Mouse (Mus musculus) gastrocnemius, adult 2 months (tissue): ENCODE results near the gene Pnrc1. TPM values are rescaled to one million over a fixed set of nuclear protein-coding genes. Genes with fewer than 3 reads are reported as not detected.

ENCODE experiments used
- DNase-seq: peaks from one replicate; pipeline ENCODE4 v3.0.0; 2022
- H3K27ac ChIP-seq: fragments of 200-600 bp; 2 replicates; pipeline ENCODE4 v1.8.1; 2022; ENCODE audit warnings: mild to moderate bottlenecking
- H3K4me3 ChIP-seq: fragments of 200-600 bp; 2 replicates; pipeline ENCODE4 v1.8.1; 2022; ENCODE audit warnings: mild to moderate bottlenecking, moderate library complexity
- CTCF ChIP-seq: fragments of 200-600 bp; IDR thresholded peaks from 2 replicates; pipeline ENCODE4 v1.8.1; 2022; ENCODE audit warnings: antibody characterized with exemption, mild to moderate bottlenecking, moderate library complexity
- intact Hi-C: fragments of 180-260 bp; cut with DNase I; formaldehyde crosslinking; loops from one replicate; pipeline ENCODE4 v1.15.1; 2025
- total RNA-seq, 2 experiments: library from RNA; stranded (reverse); gene quantifications; 2 replicates each; pipeline ENCODE4 v1.2.3; 2021

Pnrc1 gene
- total RNA-seq, 2 experiments from 2014 or later, result 267 to 279 TPM

DNA sequence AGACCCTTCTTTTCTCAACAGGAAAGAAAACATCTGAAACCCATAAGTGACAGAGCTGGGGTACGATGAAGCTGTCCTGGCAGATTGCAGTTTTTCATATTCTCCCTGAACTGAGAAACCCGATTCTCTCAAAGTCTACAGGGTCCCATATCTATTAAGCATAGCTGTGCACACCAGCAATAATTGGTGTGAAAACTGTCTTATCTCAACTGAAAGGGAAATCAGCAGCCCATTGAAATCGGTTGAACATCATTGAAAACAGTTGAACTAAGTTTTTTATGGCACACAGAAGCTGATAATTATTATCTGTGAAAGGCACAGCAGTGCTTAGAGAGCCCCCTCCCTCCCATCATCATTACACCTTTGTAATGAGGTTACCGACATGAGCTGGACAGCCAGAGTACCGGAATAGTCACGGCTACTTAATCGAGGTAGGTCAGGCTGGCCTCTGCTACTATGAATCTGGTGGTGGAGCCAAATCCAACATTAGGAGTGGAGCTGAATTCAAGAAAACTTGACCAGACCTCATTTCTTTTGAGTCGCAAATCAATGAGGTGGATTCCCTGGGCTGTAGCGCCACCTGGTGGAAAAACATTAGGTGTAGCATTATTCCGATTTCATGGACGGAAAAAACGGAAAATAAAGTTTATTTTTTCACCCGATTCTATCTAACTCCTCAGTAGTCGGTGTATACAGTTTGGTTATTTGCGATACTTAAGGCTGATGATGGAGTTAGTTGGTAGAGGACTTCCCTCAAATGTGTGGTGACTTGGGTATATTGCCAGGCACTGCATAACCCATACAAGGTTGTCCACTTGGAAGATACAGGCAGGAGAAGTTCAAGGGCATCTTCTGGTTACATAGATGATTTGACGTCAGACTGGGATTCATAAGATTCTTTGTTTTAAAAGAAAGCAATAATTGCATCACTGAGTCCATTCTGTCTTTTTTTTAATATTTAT is 2.7 kb upstream of the Pnrc1 start:
- no peak overlapping the region for H3K27ac ChIP-seq
- TF ChIP-seq CTCF, result peak; percentile 83
- peak; percentile 82 for DNase-seq
- H3K4me3 ChIP-seq, result no peak overlapping the region
- intact Hi-C loops, result loop anchor here (1.0 to 5.0 kb wide), 4 partner anchors 45 to 168 kb away; no protein-coding TSS in a partner anchor

DNA sequence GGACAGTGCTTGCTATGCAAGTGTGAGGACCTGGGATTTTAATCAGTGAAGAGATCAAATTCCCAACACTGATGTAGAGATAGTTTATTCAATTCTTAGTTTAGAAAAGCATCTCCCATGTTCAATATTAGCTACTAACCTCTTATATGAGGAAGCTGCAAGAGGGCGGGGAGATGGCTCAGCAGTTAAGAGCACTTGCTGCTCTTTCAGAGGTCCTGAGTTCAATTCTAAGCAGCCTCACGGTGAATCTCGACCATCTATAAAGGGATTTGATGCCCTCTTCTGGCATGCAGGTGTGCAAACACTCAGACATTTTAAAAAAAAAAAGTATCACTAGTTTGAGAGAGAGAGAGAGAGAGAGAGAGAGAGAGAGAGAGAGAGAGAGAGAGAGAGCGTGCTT is 915 bp upstream of the Pnrc1 start:
- Histone ChIP-seq H3K4me3 (no peak overlapping the region), H3K27ac (no peak overlapping the region)
- intact Hi-C loops, result loop anchor here (5.0 kb wide), 1 partner anchor 44 kb away; no protein-coding TSS in a partner anchor
- no peak for DNase-seq
- TF ChIP-seq CTCF, result peak; percentile 23; the same call in 1 of the 2 replicates

DNA sequence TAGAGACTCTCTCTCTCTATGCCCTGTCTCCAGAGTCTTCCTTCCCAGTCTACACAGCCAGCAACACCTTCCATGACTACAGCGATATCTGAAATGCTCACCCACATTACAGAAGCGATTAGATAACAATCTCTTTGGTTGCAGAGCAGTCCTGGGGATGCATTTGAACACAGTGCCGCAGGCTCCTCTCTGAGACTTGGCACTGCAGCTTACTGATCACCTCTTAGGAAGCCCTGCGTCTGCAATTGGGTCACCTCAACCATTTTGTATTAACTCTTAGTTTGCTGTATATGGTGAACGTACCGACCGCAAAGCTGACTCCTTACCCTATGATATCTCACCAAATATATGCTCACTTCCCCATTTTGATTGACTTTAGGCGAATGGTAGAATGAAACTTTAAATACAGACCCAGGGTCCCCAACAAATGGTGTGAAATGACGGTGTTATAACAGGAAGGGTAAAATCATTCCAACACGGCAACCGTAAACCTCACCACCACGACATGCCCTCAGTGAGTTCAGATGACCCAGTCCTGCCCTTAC is 785 bp downstream of the Pnrc1 start:
- Histone ChIP-seq H3K4me3 (peak overlapping the region; percentile 74), H3K27ac (peak overlapping the region; percentile 84)
- TF ChIP-seq CTCF, result no peak
- DNase-seq, result no peak
- intact Hi-C loops, result loop anchor here (10.0 kb wide), 1 partner anchor 254 kb away; the partner anchor contains the start of gene Ube2j1

DNA sequence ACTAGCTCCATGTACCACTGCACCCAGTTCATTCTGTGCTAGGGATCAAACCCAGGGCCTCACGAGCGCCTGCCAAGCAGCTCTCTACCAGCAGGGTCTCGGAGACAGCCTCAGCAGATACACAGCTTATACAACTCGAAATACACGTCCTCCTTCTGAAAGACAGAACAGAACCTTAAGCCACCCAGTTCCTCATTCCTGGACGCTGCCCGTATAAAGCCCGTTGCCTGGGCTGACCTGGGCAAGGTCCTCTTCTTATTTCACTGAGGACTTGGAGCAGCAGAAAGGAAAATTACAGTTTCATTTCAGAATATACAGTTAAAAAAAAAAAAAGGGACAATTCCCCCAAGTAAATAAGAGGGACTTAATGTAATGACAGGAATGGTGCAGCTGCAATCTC is 4.5 kb downstream of the Pnrc1 start:
- no peak overlapping the region for H3K4me3 ChIP-seq
- intact Hi-C loops, result loop anchor here (10.0 kb wide), 1 partner anchor 251 kb away; the partner anchor contains the start of gene Ube2j1
- TF ChIP-seq CTCF, result no peak
- no peak for DNase-seq
- H3K27ac ChIP-seq, result no peak overlapping the region

DNA sequence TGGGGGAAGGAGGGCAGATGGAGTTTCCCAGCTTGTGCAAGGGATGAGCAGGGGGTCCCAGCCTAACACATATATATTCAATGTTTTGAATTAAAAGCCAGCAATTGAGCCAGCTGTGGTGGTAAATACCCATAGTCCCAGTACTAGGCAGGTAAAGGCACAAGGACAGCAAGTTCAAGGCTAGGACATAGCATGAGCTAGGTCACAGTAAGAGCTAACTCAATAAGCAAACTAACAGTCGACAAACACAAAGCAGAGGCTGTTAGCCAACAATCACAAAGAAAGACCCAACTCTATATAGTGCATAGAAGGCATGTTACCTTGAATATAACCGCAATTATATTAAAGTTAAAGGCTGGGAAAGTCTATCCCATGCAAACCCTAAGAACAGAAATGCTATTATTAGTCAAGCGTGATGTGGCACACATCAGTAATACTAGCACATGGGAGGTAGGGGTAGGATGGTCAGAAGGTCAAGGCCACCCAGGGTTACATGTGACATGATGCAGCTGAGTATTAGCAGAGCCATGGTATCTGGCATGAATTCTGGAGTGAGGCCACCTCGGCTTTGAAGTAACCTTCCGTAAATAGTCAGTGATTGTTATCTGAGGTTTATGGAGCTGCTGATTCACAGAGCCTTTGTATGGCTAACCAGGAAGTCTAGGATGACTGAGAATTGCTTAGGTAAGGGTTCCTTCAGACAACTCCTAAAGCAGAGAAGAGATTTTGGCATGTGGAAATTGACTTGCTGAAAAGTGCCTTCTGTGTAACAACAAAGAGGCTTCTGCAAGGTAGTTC is 5.7 kb downstream of the Pnrc1 start:
- Histone ChIP-seq H3K27ac (no peak overlapping the region), H3K4me3 (no peak overlapping the region)
- no peak for TF ChIP-seq CTCF
- intact Hi-C loops, result loop anchor here (10.0 kb wide), 1 partner anchor 249 kb away; the partner anchor contains the start of gene Ube2j1
- DNase-seq, result no peak

DNA sequence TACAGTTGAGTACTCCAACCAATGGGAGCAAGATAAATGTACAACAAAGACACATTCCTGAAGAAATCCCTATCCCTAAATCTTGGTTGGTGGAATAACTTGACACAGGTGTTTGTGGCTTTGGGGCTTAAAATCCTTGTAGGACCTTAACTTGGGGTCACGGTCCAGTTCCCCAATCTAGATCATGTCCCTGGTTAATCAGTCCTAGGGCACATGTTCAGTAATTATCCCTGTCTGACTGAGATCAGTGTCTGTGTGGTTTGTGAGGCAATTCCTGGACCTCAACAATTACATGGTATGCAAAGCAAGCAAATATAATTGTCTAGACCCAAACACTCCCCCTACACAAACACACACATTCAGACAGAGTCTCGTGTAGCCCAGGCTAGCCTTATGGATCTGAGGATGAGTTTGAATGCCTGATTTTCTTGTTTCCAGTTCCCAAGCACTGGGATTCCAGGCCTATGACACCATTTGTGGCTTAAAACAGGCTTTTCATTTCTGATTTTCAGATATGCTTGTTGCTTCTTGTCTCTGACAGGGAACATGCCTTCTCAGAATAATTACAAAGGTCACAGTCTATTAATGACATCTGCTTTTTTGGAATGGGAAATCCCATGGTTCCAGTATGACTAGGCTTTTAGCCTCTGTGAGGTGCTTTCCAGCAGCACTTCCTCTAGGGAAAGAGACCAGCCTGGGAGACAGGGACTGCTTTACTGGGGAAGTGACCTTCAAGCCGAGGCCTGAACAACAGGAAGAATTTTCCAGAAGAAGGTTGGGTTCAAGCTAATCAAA is 7.9 kb downstream of the Pnrc1 start:
- Histone ChIP-seq H3K27ac (peak overlapping the region; percentile 44), H3K4me3 (no peak overlapping the region)
- intact Hi-C loops, result loop anchor here (10.0 kb wide), 1 partner anchor 247 kb away; the partner anchor contains the start of gene Ube2j1
- TF ChIP-seq CTCF, result no peak
- no peak for DNase-seq

DNA sequence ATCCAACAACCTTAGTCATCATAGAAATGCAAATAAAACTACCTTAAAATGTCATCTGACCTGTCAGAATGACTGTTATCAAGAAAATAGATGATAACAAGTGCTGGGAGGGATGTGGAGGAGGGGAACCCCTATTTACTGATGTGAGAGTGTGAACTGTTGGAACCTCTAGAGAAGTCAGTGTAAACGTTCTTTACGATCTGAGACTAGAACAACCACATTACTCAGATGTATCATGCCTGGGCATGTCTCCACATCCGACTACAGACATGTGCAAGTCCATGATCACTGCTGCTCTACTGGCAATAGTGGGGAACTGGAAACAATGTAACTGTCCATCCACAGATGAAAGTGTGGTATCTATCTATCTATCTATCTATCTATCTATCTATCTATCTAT is 16.5 kb downstream of the Pnrc1 start:
- TF ChIP-seq CTCF, result no peak
- intact Hi-C loops, result no loop called here
- no peak overlapping the region for H3K4me3 ChIP-seq

DNA sequence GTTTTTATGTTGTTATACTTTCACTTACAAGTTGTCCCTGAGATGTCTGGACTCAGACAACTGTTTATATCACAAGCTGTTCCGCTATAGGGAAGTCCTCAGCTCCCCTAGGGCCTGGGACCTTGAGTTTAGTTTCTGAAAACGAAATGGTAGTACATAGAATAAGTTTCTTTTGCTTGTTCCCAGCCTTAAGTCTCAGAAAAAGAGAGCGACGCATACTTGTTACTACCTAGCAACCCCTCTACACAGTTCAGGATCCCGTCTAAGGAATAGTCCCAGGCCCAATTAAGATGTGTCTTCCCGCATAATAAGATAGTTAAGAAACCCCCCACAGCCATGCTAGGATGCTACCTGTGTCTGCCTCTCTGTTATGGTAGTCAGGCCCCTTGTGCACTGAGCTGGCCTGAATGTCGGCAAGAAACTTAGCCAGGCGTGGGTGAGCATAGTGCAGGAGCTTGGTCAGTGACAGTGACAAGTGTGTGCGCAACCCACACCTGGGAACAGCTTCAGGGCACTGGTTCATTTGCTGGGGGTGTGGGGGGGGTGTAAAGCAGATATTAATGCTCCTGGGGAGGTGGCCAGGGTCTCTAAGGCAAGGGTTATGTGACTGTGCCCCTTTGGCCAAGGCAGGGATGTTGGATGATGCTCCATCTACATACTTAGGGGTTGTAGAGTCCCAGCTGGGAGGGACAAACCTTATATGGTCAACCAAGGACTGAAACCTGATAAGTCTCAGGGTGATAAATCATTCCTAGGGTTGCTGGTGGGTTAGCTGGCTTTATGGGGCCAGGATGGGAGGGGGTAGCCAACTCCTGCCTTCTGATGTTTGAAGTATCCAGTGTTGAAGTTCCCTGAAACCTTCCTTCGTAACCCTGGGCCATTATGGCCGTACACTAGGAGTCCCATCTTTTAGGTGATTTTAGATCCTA is 19.3 kb downstream of the Pnrc1 start:
- intact Hi-C loops, result no loop called here
- no peak for DNase-seq
- no peak overlapping the region for H3K27ac ChIP-seq
- TF ChIP-seq CTCF, result no peak
- no peak overlapping the region for H3K4me3 ChIP-seq

More for the DNA sequence above, 16.5 kb downstream of the Pnrc1 start:
- no peak overlapping the region for H3K27ac ChIP-seq
- no peak for DNase-seq

DNA sequence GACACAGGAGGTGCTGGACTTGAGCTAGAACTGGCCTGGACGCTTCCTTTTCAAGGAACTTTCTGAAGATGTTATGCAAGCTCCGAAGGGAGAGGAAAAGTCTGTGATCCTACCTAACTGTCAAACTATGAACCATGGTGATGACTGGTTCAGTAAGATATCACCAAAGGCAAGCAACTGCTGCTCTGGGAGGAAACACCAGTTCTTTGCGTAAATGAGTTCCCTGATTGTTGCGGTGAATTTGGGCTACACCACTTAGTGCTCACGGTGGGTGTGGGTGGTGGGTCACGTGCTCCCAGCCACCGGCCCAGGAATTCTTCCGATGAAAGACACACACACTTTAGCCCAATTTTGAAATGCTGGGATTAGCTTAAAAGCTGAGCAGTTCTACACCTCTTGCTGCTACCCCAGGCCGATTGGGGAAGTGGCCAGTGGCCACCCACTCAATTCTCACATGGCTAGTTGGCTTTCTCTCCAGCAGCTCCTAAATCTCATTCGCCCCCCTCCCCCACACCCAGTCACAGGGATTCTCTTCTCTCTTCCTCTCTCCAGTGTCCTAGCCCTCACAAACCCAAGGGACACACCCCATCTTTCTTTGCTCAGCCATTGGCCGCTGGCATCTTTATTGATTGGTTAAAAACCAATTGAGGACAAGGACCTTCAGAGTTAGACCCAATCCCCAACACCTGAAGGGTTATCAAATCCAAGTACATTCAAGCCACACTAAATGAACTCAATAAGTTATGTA is 24.8 kb downstream of the Pnrc1 start:
- Histone ChIP-seq H3K27ac (no peak overlapping the region), H3K4me3 (no peak overlapping the region)
- TF ChIP-seq CTCF, result no peak
- DNase-seq, result no peak
- intact Hi-C loops, result no loop called here

DNA sequence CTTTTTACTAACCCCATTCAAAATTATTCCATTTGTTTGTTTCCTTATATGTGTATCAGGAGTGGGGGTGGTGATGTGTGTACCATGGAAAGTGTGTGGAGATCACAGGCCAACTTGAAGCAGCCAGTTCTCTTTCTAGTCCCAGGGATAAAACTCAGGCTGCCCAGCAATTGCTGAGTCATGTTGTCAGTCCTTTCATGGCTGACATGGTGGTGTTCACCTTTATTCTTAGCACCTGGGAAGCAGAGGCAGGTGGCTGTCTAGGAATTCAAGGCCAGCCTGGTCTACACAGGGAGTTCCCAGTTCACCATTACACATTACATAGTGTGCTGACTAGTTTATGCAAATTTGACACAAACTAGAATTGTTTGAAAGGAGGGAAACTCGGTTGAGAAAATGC is 27.1 kb downstream of the Pnrc1 start:
- intact Hi-C loops, result no loop called here
- no peak overlapping the region for H3K4me3 ChIP-seq
- no peak overlapping the region for H3K27ac ChIP-seq
- TF ChIP-seq CTCF, result no peak
- no peak for DNase-seq
